Mouse (Mus musculus) olfactory bulb, adult 2 months (tissue): ENCODE measurements at regions not wholly inside any gene's neighbourhood (a gene's known extent, or its start where the extent isn't known, plus 50 kb on each side); places are given as distances from the start of the nearest gene placed in this dataset.

Experiments used
- CTCF ChIP-seq: fragments of 200-500 bp; IDR thresholded peaks from 2 replicates; pipeline ENCODE4 v1.5.1; 2012; ENCODE audit warnings: low read depth, mild to moderate bottlenecking, low read length, moderate library complexity; ENCODE audit not compliant: insufficient read depth
- POLR2A ChIP-seq: fragments of 200-500 bp; IDR thresholded peaks from 2 replicates; pipeline ENCODE4 v1.6.1; 2012; ENCODE audit warnings: mild to moderate bottlenecking, low read depth, low read length, moderate library complexity; ENCODE audit not compliant: insufficient read depth

- TF ChIP-seq CTCF (no peak), POLR2A (no peak)
Measured at GRCm38 (mm10) chr16:77279916-77280315, 266.4 kb downstream of the Usp25 start.
